Mouse (Mus musculus) liver, embryonic 13.5 days (tissue): ENCODE results near the gene E130308A19Rik. TPM values are rescaled to one million over a fixed set of nuclear protein-coding genes. Genes with fewer than 3 reads are reported as not detected.
"Not testable (repeated sequence)": the region's sequence is repeated elsewhere in the genome, so short reads cannot be mapped to it uniquely, and the experiment has no call there.

Source experiments
- ATAC-seq: fragments of 200-750 bp; cut with Nextera tagmentation; 2 replicates; pipeline ENCODE4 v1.8.0; 2017; ENCODE audit warnings: low read depth, mild to moderate bottlenecking, moderate number of reproducible peaks, moderate library complexity
- DNase-seq: peaks from one replicate; pipeline ENCODE4 v3.0.0; 2022
- H3K27ac ChIP-seq: fragments of 300-500 bp; sonication (generic); 2 replicates; pipeline ENCODE4 v1.5.1; 2015; ENCODE audit warnings: moderate library complexity, mild to moderate bottlenecking, inconsistent platforms
- H3K27me3 ChIP-seq: fragments of 300-500 bp; sonication (generic); 2 replicates; pipeline ENCODE4 v1.6.1; 2015; ENCODE audit warnings: mild to moderate bottlenecking, inconsistent platforms
- H3K36me3 ChIP-seq: fragments of 300-500 bp; sonication (generic); 2 replicates; pipeline ENCODE4 v1.6.1; 2015; ENCODE audit warnings: mild to moderate bottlenecking, inconsistent platforms
- H3K4me1 ChIP-seq: fragments of 300-500 bp; sonication (generic); replicated peaks from 2 replicates; pipeline ENCODE4 v1.6.1; 2015; ENCODE audit warnings: inconsistent platforms
- H3K4me2 ChIP-seq: fragments of 300-500 bp; sonication (generic); 2 replicates; pipeline ENCODE4 v1.6.1; 2015; ENCODE audit warnings: inconsistent platforms, mild to moderate bottlenecking, moderate library complexity
- H3K4me3 ChIP-seq: fragments of 300-500 bp; sonication (generic); replicated peaks from 2 replicates; pipeline ENCODE4 v1.5.1; 2015; ENCODE audit warnings: mild to moderate bottlenecking, inconsistent platforms
- H3K9ac ChIP-seq: fragments of 300-500 bp; sonication (generic); 2 replicates; pipeline ENCODE4 v1.6.1; 2015; ENCODE audit warnings: mild to moderate bottlenecking, inconsistent platforms
- H3K9me3 ChIP-seq: fragments of 300-500 bp; sonication (generic); replicated peaks from 2 replicates; pipeline ENCODE4 v1.6.1; 2016; ENCODE audit warnings: inconsistent platforms
- WGBS: fragments of 180-500 bp; shearing (Covaris S2); methylation state at CpG from one replicate; pipeline ENCODE4 v1.1.7; 2015; ENCODE audit not compliant: insufficient replicate concordance; 5-methylcytosine and 5-hydroxymethylcytosine counted together
- polyA plus RNA-seq: library from polyadenylated mRNA; unstranded; fragments of >200 nt; fragmentation: Nextera tagmentation; extraction: Ambion mirVana; gene quantifications from 2 replicates; pipeline ENCODE4 v1.2.1, GENCODE M21; 2015

E130308A19Rik gene
- polyA plus RNA-seq, 1 experiment from 2014 or later, result 8.1 TPM

DNA sequence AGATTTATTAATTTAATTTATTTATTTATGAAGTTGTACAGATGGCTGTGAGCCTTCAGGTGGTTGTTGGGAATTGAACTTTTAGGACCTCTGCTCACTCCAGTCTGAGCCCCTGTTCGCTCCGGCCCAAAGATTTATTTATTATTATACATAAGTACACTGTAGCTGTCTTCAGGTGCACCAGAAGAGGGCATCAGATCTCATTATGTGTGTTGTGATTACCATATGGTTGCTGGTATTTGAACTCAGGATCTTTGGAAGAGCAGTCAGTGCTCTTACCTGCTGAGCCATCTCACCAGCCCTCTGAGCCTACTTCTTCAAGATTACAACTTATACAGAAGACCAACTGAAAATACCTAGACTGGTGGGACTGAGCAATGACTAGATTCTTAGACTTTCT lies 167.6 kb downstream of the E130308A19Rik start:
- 81% methylated on average over 2 of the region's 2 CpGs for WGBS

DNA sequence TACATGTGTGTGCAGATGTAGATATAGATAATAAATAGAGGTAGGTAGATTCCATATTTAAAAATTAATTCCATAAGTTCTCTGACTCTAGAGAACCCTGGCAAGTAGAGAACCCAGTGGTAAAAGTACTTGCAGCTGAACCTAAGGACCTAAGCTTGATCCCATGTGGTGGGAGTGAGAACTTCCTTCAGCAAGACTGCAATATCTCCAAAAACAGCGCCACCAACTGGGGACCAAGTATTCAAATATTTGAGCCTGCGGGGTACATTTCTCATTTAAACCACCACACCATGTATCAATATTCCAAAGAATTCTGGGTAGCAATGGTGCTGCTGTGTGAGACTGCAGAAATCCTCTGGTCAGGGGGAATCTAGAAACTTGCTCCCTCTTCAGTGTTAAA lies 168.1 kb downstream of the E130308A19Rik start:
- WGBS, result 82% methylated on average over 2 of the region's 2 CpGs
- DNase-seq (no peak), ATAC-seq (no peak)
- no peaks in the 10 kb centered on the region for H3K4me1 ChIP-seq
- H3K9me3 ChIP-seq, result no peaks in the 10 kb centered on the region
- H3K27ac ChIP-seq, result no peak overlapping the region
- H3K4me3 ChIP-seq, result no peak overlapping the region
- H3K27me3 ChIP-seq, result 0 out of 2 replicates have a peak, but pooled peaks cover 3% of the 10 kb centered on the region
- no peak overlapping the region for H3K9ac ChIP-seq
- H3K36me3 ChIP-seq, result no peaks in the 10 kb centered on the region
- no peak overlapping the region for H3K4me2 ChIP-seq

More for the DNA sequence above, 167.6 kb downstream of the E130308A19Rik start:
- not testable (repeated sequence) for H3K36me3 ChIP-seq, H3K9ac ChIP-seq, H3K4me3 ChIP-seq, DNase-seq, H3K9me3 ChIP-seq, H3K27ac ChIP-seq, H3K27me3 ChIP-seq, ATAC-seq, H3K4me1 ChIP-seq, H3K4me2 ChIP-seq

DNA sequence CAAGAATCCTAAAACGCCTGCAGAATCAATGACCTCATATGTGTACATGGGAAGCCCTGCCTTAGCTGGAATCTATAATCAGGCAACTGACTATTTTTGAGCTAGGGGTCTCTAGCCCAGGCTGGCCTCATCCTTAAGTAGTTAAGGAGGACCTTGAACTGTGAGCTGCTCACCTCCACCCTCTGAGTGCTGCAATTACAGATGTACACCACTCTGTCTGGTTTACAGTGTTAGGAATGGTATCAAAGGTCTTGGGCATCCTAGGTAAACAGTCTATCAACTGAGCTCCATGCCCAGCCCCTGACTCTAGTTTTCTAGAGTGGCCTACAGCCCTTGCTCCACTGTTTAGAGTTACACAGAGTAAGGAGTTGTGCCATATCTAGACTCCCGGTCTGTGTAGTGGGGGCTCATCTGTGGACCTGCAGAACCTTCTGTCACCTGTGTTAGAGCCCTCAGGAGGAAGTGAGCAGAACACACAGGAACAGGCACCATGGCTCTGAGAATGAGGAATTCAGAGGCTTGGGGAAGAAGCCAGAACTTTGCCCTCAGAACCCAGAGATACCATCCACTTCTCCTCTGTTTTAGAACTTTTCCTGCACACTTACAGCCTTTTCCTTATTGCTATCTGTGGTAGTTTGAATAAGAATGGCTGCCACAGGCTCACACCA lies 169.9 kb downstream of the E130308A19Rik start:
- no peak overlapping the region for H3K9ac ChIP-seq
- H3K4me3 ChIP-seq, result no peak overlapping the region
- H3K27me3 ChIP-seq, result 0 out of 2 replicates have a peak, but pooled peaks cover 3% of the 10 kb centered on the region
- no peaks in the 10 kb centered on the region for H3K9me3 ChIP-seq
- H3K36me3 ChIP-seq, result no peaks in the 10 kb centered on the region
- no peak for DNase-seq
- no peak for ATAC-seq
- WGBS, result 55% methylated on average over 2 of the region's 2 CpGs
- no peaks in the 10 kb centered on the region for H3K4me1 ChIP-seq
- no peak overlapping the region for H3K4me2 ChIP-seq
- no peak overlapping the region for H3K27ac ChIP-seq

DNA sequence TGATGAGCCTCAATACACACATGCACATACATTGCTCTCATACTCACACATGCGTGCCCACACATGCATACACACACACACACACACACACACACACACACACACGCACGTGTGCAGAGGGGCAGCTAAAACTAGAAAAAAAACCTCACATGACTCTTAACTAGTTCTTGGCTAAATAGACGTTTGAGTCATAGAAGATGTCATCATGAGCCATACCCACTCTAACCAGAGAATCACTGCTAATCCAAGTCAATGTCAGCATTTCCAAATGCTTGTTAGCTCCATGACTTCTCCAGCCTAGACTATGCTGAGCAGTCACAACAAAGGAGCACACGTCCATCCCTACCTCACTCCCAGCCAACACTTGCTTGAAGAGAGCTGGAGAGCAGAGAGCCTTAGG lies 174.2 kb downstream of the E130308A19Rik start:
- no peak overlapping the region for H3K9ac ChIP-seq
- H3K27me3 ChIP-seq, result no peaks in the 10 kb centered on the region
- no peak overlapping the region for H3K27ac ChIP-seq
- no peaks in the 10 kb centered on the region for H3K36me3 ChIP-seq
- no peaks in the 10 kb centered on the region for H3K9me3 ChIP-seq
- peaks cover 34% of the 10 kb centered on the region for H3K4me1 ChIP-seq
- ATAC-seq, result no peak
- no peak for DNase-seq
- WGBS, result 62% methylated on average over 5 of the region's 5 CpGs
- no peak overlapping the region for H3K4me2 ChIP-seq
- H3K4me3 ChIP-seq, result no peak overlapping the region

DNA sequence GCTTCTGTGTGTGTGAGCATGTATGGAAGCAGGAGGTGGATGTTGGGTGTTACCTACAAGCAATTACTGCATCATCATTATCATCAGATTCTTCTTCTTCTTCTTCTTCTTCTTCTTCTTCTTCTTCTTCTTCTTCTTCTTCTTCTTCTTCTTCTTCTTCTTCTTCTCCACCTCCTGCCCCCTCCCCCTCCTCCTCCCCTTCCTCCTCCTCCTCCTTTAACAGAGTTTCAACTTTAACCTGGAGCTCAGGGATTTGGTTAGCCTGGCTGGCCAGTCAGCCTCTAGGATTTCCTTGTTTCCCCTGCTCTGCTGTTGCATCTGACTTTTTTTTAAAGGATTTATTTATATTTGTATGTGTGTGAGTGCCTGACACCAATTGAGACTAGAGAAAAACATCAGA lies 175.5 kb downstream of the E130308A19Rik start, which contains the start of gene Inip:
Gene Inip (minus strand): TSS at position 101 of the 400 bp plus-strand sequence.
- Histone ChIP-seq H3K9me3 (no peaks in the 10 kb centered on the region), H3K4me2 (no peak within 1 kb of the TSS), H3K4me1 (peaks cover 41% of the 10 kb centered on the region), H3K27me3 (no peaks in the 10 kb centered on the region), H3K36me3 (no peaks in the 10 kb centered on the region), H3K27ac (peak within 1 kb of the TSS; percentile 62), H3K4me3 (no peak within 1 kb of the TSS), H3K9ac (no peak within 1 kb of the TSS)
- DNase-seq (no peak), ATAC-seq (no peak)

DNA sequence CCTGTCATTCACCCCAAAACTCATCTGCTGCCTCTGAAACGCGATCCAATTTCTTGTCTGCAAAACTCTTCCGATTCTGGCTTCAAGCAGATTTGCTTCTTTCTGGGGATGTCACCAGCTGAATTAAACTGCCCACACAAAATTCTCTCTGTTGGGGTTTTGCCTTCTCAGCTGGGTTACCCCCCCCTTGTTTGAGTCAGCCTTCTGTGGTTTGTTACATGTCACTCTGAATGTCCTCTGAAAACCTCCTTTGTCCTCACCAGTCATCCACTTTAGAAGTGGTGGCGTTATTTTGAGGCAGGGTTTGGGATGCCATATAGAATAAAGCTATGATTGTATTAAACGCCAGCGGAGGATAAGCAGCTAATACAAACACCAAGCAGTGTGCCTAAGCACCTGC lies 176.1 kb downstream of the E130308A19Rik start:
- H3K4me3 ChIP-seq, result no peak overlapping the region
- WGBS, result 82% methylated on average over 6 of the region's 6 CpGs
- no peaks in the 10 kb centered on the region for H3K36me3 ChIP-seq
- ATAC-seq (no peak), DNase-seq (no peak)
- no peaks in the 10 kb centered on the region for H3K9me3 ChIP-seq
- H3K4me1 ChIP-seq, result peaks cover 47% of the 10 kb centered on the region
- H3K4me2 ChIP-seq, result no peak overlapping the region
- H3K9ac ChIP-seq, result no peak overlapping the region
- peak overlapping the region; percentile 62; the same call in 1 of the 2 replicates for H3K27ac ChIP-seq
- H3K27me3 ChIP-seq, result no peaks in the 10 kb centered on the region

DNA sequence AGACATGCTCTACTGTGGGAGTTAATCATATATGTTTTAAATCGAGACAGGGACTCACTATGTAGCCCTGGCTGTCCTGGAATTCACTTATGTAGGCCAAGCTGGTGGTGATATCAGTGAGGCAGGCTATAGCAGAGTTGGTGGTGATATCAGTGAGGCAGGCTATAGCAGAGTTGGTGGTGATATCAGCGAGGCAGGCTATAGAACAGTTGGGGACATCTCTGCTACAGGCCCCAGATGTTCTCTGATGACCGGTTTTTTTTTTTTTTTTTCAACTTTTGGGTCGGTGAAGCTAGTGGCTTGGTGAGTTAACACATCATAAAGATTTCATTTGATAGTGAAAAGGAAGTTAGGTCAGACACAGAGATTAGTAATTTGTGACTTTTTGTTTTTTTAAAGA lies 176.8 kb downstream of the E130308A19Rik start:
- Histone ChIP-seq H3K27ac (peak overlapping the region; percentile 74), H3K4me1 (peaks cover 53% of the 10 kb centered on the region), H3K4me2 (no peak overlapping the region), H3K4me3 (no peak overlapping the region), H3K9ac (no peak overlapping the region), H3K27me3 (no peaks in the 10 kb centered on the region), H3K9me3 (no peaks in the 10 kb centered on the region), H3K36me3 (no peaks in the 10 kb centered on the region)
- peak; percentile 85 for ATAC-seq
- DNase-seq, result peak; percentile 54
- WGBS, result 14% methylated on average over 4 of the region's 4 CpGs

DNA sequence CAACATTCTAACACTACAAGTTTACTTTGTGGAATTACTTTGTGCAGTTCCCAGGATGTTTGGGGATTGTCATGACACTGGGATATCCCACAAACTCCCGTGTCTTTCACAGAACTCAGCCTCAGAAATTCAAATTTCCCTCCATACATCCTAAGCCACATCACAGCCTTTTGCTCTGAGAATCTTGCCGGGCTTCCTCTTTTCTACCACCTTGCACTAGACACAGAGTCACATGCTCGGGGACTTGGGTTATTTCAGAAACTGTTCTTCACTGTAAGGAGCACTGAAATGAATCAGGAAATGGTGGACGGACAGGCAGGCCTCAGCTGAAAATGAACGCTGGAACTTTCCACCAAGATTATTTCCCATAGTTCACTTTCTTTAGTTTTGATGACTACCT lies 177.3 kb downstream of the E130308A19Rik start:
- 28% methylated on average over 5 of the region's 5 CpGs for WGBS
- DNase-seq, result no peak
- 0 out of 2 replicates have a peak overlapping the region, but pooled peaks have one; percentile 24 for H3K9ac ChIP-seq
- H3K36me3 ChIP-seq, result no peaks in the 10 kb centered on the region
- H3K27ac ChIP-seq, result peak overlapping the region; percentile 74
- no peak overlapping the region for H3K4me3 ChIP-seq
- no peak overlapping the region for H3K4me2 ChIP-seq
- ATAC-seq, result no peak
- H3K4me1 ChIP-seq, result peaks cover 56% of the 10 kb centered on the region
- no peaks in the 10 kb centered on the region for H3K27me3 ChIP-seq
- H3K9me3 ChIP-seq, result no peaks in the 10 kb centered on the region

DNA sequence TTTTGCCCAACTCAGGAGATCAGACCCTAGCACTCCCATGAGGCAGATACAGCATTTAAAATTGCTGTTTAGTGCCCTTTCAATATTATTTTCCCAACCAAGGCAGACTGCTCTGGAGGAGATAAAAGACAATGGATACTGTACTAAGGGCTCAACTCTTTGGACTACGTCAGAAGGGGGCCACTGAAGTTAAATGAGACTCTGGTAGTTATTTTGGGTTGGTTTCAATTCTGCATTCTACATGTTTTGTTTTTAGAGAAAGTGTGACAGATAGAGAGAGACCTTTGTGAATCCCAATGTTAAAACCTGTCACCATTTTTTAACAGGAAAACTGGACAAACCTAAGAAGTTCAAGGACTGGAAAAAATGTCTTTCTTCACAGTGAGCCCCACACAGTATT lies 178.7 kb downstream of the E130308A19Rik start:
- ATAC-seq (no peak), DNase-seq (no peak)
- Histone ChIP-seq H3K27me3 (no peaks in the 10 kb centered on the region), H3K9me3 (no peaks in the 10 kb centered on the region), H3K4me1 (peaks cover 65% of the 10 kb centered on the region), H3K4me3 (peak overlapping the region; percentile 80; the same call in 1 of the 2 replicates), H3K27ac (peak overlapping the region; percentile 73), H3K4me2 (peak overlapping the region; percentile 99), H3K36me3 (no peaks in the 10 kb centered on the region), H3K9ac (peak overlapping the region; percentile 85)
- 41% methylated on average over 1 of the region's 1 CpGs for WGBS

DNA sequence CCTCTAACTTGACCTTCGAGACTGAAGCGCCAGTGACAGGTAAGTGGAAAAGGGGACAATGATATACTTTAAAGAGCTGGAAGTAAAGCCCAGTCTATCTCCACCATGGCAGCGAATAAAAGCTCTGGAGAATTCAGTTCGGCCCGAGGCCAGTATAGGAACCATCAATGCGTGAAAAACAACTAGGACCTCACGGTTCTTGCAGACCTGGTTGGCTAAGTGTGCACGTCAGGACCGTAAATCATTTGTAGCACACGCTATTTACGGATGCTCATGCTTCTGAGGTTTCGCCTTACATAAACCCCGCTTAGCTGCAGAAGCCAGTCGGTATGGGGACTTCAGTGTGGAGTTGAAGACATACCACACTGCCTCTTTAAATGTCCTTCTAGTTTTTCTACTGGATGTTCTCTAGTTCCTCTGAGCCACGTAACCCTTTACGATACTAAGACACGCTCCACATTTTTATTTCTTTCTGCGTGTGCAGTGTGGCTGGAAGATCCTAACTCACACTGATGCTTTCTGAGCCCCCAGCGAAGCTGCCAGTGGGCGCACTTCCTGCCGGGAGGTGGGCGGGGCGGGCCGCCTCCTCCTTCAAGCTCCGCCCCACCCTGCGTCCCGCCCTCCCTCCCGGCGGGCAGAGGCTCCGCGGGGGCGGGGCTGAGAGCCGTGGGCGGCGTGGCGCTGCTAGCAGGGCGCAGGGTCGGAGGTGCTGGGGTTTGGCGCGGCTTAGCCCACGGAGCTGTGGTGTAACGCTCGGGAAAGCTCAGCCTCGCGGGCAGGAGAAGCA lies 179.4 kb downstream of the E130308A19Rik start, which contains the start of gene Snx30:
Gene Snx30 (plus strand): TSS at position 660 of the 787 bp plus-strand sequence.
- DNase-seq (peak; percentile 83), ATAC-seq (peak; percentile 82)
- Histone ChIP-seq H3K27me3 (no peaks in the 10 kb centered on the region), H3K4me3 (peak within 1 kb of the TSS; percentile 80), H3K4me2 (peak within 1 kb of the TSS; percentile 99), H3K9ac (peak within 1 kb of the TSS; percentile 85), H3K9me3 (no peaks in the 10 kb centered on the region), H3K36me3 (no peaks in the 10 kb centered on the region), H3K27ac (peak within 1 kb of the TSS; percentile 73), H3K4me1 (peaks cover 65% of the 10 kb centered on the region)
- 8% methylated on average over 42 of the region's 45 CpGs for WGBS

DNA sequence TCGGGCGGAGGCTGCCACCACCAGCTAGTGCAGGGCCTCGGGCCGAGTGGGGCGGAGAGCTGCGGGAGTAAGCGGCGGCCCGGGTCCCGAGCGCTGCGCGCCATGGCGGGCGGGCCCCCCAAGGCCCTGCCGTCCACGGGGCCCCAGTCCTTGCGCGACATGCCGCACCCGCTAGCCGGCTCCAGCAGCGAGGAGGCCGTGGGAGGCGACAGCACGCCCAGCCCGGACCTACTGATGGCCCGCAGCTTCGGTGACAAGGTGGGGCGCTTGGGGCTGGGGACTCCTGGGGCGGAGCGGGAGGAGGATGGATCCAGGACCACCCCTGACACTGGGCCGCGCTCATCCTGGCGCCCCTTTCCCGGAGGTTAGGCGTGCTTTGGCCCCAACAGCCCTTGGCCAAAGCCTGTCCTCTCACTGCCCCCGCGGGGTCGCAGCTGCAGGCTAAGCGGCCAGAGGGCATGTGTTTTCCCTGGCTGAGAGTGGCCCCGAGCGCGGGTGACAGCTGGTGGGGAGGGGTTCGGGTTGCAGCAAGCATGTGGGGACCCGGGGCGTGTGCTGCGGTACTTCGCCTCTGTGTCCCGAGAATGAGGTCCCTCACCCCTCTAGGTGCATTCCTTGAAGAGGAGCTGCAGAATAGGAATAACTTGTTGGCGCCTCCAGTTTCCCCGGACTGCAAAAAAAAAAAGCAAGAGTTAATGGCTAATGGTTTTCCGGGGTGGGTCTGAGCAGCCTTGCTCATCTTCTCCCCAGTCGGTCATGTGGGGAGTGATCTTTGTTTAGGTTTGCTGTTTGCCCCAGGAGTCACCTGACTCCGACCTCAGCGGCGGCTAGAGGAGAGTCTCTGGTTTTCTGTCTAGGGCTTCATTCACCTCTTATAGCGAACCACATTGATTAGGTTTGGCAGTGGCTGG lies 180.2 kb downstream of the E130308A19Rik start:
- Histone ChIP-seq H3K4me1 (peaks cover 65% of the 10 kb centered on the region), H3K9ac (peak overlapping the region; percentile 85), H3K9me3 (no peaks in the 10 kb centered on the region), H3K27me3 (no peaks in the 10 kb centered on the region), H3K36me3 (no peaks in the 10 kb centered on the region), H3K4me2 (peak overlapping the region; percentile 99), H3K4me3 (peak overlapping the region; percentile 80), H3K27ac (peak overlapping the region; percentile 66)
- ATAC-seq (peak; percentile 48), DNase-seq (no peak)
- WGBS, result 1% methylated on average over 49 of the region's 58 CpGs
